Mouse (Mus musculus) heart, postnatal 36 days (tissue): ENCODE measurements around the gene Slc25a27. TPM values are rescaled to one million over a fixed set of nuclear protein-coding genes. Genes with fewer than 3 reads are reported as not detected.

ENCODE experiments used
- DNase-seq, 2 experiments: peaks; one replicate each; pipeline ENCODE4 v3.0.0; 2021 to 2022
- intact Hi-C: fragments of 180-260 bp; cut with DNase I; formaldehyde crosslinking; loops from one replicate; pipeline ENCODE4 v1.15.1; 2025
- total RNA-seq, 2 experiments: library from RNA; stranded (reverse); gene quantifications; 2 replicates each; pipeline ENCODE4 v1.2.3; 2021

The Slc25a27 gene
- 1 to 10 TPM; 3.0 to 3.4 TPM for total RNA-seq

- intact Hi-C loops = no loop called here
- DNase-seq = peak; percentile 84 to 86
These were observed at the start of gene Slc25a27 for GRCm38 (mm10) chr17:43666576-43667289. Gene Slc25a27, minus strand, starts transcription at chr17:43667214.

- intact Hi-C loops = no loop called here
- DNase-seq = no peak
These were observed 49.6 kb upstream of the Slc25a27 start for GRCm38 (mm10) chr17:43716601-43717000.

GRCm38 (mm10) chr17:43714191-43714590 lies 47.2 kb upstream of the Slc25a27 start:
- no peak for DNase-seq
- intact Hi-C loops = loop anchor here (5.0 kb wide), 1 partner anchor 33 kb away; no protein-coding TSS in a partner anchor

GRCm38 (mm10) chr17:43711557-43712352 lies 44.7 kb upstream of the Slc25a27 start:
- intact Hi-C loops = loop anchor here (5.0 kb wide), 1 partner anchor 36 kb away; no protein-coding TSS in a partner anchor
- DNase-seq = no peak

- peak; percentile 50 to 52 for DNase-seq
- intact Hi-C loops = no loop called here
These were observed 40.2 kb upstream of the Slc25a27 start for GRCm38 (mm10) chr17:43707254-43707653.

- no peak for DNase-seq
- intact Hi-C loops = no loop called here
These were observed 39.7 kb upstream of the Slc25a27 start for GRCm38 (mm10) chr17:43706749-43707148.

GRCm38 (mm10) chr17:43704216-43704930 lies 37.4 kb upstream of the Slc25a27 start:
- intact Hi-C loops = loop anchor here (5.0 kb wide), 1 partner anchor 333 kb away; no protein-coding TSS in a partner anchor
- DNase-seq = no peak

- peak; percentile 71 to 79 for DNase-seq
- intact Hi-C loops = loop anchor here (2.0 to 5.0 kb wide), 2 partner anchors 100 to 336 kb away; partner anchors contain the start of gene Rcan2
These were observed 34.0 kb upstream of the Slc25a27 start for GRCm38 (mm10) chr17:43701060-43701459.

GRCm38 (mm10) chr17:43698997-43699649 lies 32.1 kb upstream of the Slc25a27 start:
- intact Hi-C loops = loop anchor here (1.0 to 5.0 kb wide), 2 partner anchors 170 to 433 kb away; no protein-coding TSS in a partner anchor
- peak; percentile 76 to 84 for DNase-seq

GRCm38 (mm10) chr17:43689591-43689990 lies 22.6 kb upstream of the Slc25a27 start:
- DNase-seq = no peak

GRCm38 (mm10) chr17:43684638-43685037 lies 17.6 kb upstream of the Slc25a27 start:
- intact Hi-C loops = no loop called here
- no peak for DNase-seq

More at GRCm38 (mm10) chr17:43689591-43689990, 22.6 kb upstream of the Slc25a27 start:
- intact Hi-C loops = no loop called here

- no peak for DNase-seq
- intact Hi-C loops = no loop called here
These were observed 17.1 kb upstream of the Slc25a27 start for GRCm38 (mm10) chr17:43684086-43684485.

GRCm38 (mm10) chr17:43677317-43677716 lies 10.3 kb upstream of the Slc25a27 start:
- no peak for DNase-seq
- intact Hi-C loops = no loop called here

- intact Hi-C loops = no loop called here
- no peak for DNase-seq
These were observed 9.2 kb upstream of the Slc25a27 start for GRCm38 (mm10) chr17:43676241-43676640.

- intact Hi-C loops = no loop called here
- DNase-seq = peak; percentile 14 to 20
These were observed 8.2 kb upstream of the Slc25a27 start for GRCm38 (mm10) chr17:43675228-43675627.

- intact Hi-C loops = no loop called here
- no peak for DNase-seq
These were observed 4.9 kb upstream of the Slc25a27 start for GRCm38 (mm10) chr17:43671907-43672306.

GRCm38 (mm10) chr17:43669145-43669695 lies 2.2 kb upstream of the Slc25a27 start:
- intact Hi-C loops = no loop called here
- no peak for DNase-seq

- intact Hi-C loops = no loop called here
- no peak for DNase-seq
These were observed 353 bp upstream of the Slc25a27 start, which contains the start of gene Cyp39a1 for GRCm38 (mm10) chr17:43667290-43667843. Gene Cyp39a1, plus strand, starts transcription at chr17:43667425.

GRCm38 (mm10) chr17:43651314-43652046 lies 15.5 kb downstream of the Slc25a27 start:
- no peak for DNase-seq
- intact Hi-C loops = no loop called here
